Mouse (Mus musculus) right cerebral cortex, adult 18-20 months (tissue): ENCODE results near the gene Hebp1.

Experiments used
- DNase-seq: peaks from one replicate; pipeline ENCODE4 v3.0.0; 2022; ENCODE audit warnings: mixed read lengths

Hebp1 gene

GRCm38 (mm10) chr6:135197921-135198532 lies at the start of gene Hebp1, which contains the start of gene Fam234b:
Gene Hebp1 (minus strand): TSS chr6:135198022.
Gene Fam234b (plus strand): TSS chr6:135197977.
- DNase-seq, result peak; percentile 91

GRCm38 (mm10) chr6:135245586-135245985 lies 47.8 kb upstream of the Hebp1 start:
- DNase-seq, result no peak

GRCm38 (mm10) chr6:135240361-135240760 lies 42.5 kb upstream of the Hebp1 start:
- no peak for DNase-seq

GRCm38 (mm10) chr6:135238211-135238610 lies 40.4 kb upstream of the Hebp1 start:
- DNase-seq, result no peak

- DNase-seq, result no peak
These were observed 39.5 kb upstream of the Hebp1 start for GRCm38 (mm10) chr6:135237326-135237725.

- no peak for DNase-seq
These were observed 38.8 kb upstream of the Hebp1 start for GRCm38 (mm10) chr6:135236576-135236975.

GRCm38 (mm10) chr6:135235742-135236141 lies 37.9 kb upstream of the Hebp1 start:
- DNase-seq, result no peak

- DNase-seq, result peak; percentile 75
These were observed 34.8 kb upstream of the Hebp1 start for GRCm38 (mm10) chr6:135232443-135233182.

GRCm38 (mm10) chr6:135230586-135230985 lies 32.8 kb upstream of the Hebp1 start:
- no peak for DNase-seq

- DNase-seq, result no peak
These were observed 30.7 kb upstream of the Hebp1 start for GRCm38 (mm10) chr6:135228465-135228941.

- no peak for DNase-seq
These were observed 26.1 kb upstream of the Hebp1 start for GRCm38 (mm10) chr6:135223786-135224416.

- DNase-seq, result no peak
These were observed 22.1 kb upstream of the Hebp1 start for GRCm38 (mm10) chr6:135219916-135220315.

GRCm38 (mm10) chr6:135218330-135218729 lies 20.5 kb upstream of the Hebp1 start:
- no peak for DNase-seq

- no peak for DNase-seq
These were observed 14.8 kb upstream of the Hebp1 start for GRCm38 (mm10) chr6:135212666-135213065.

GRCm38 (mm10) chr6:135211169-135211568 lies 13.3 kb upstream of the Hebp1 start:
- DNase-seq, result no peak

GRCm38 (mm10) chr6:135206909-135207308 lies 9.1 kb upstream of the Hebp1 start:
- DNase-seq, result no peak

GRCm38 (mm10) chr6:135205802-135206201 lies 8.0 kb upstream of the Hebp1 start:
- no peak for DNase-seq

- no peak for DNase-seq
These were observed 7.0 kb upstream of the Hebp1 start for GRCm38 (mm10) chr6:135204869-135205268.

GRCm38 (mm10) chr6:135203737-135204136 lies 5.9 kb upstream of the Hebp1 start:
- no peak for DNase-seq

- DNase-seq, result no peak
These were observed 4.8 kb upstream of the Hebp1 start for GRCm38 (mm10) chr6:135202668-135203067.

- peak; percentile 65 for DNase-seq
These were observed 2.5 kb upstream of the Hebp1 start for GRCm38 (mm10) chr6:135200122-135200957.

GRCm38 (mm10) chr6:135198726-135199125 lies 904 bp upstream of the Hebp1 start:
- DNase-seq, result no peak

- no peak for DNase-seq
These were observed 376 bp downstream of the Hebp1 start for GRCm38 (mm10) chr6:135197446-135197845.
